Mouse (Mus musculus): ENCODE measurements around the gene Plod3.

DNA sequence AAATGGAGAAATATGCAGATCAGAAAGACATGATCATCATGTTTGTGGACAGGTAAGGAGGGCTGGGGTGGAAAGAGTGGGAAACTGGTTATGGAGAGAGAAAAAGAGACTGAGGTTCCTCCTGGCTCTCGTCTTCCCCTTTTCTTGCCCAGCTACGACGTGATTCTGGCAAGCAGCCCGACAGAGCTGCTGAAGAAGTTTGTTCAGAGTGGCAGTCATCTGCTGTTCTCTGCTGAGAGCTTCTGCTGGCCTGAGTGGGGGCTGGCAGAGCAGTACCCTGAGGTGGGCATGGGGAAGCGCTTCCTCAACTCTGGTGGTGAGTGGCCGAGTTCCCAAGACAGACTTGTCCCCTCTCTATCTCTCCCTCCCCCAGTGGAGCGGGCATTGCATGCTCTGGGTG lies 1.6 kb downstream of the Plod3 start:
- TF ChIP-seq CTCF (IDR thresholded peaks at IDR 0.05; ENCODE audit: control insufficient read depth, insufficient read depth, low read length) (no peak), POLR2A (IDR thresholded peaks at IDR 0.05; ENCODE audit: borderline replicate concordance, control insufficient read depth, low read depth, low read length) (no peak)
